Mouse (Mus musculus) kidney, postnatal 4 days (tissue): ENCODE data around the gene Dnajc25.

ENCODE experiments used
- DNase-seq, 2 experiments: peaks; one replicate each; pipeline ENCODE4 v3.0.0; 2021; ENCODE audit warnings: mixed read lengths in 2 of 2

Dnajc25 gene

DNA sequence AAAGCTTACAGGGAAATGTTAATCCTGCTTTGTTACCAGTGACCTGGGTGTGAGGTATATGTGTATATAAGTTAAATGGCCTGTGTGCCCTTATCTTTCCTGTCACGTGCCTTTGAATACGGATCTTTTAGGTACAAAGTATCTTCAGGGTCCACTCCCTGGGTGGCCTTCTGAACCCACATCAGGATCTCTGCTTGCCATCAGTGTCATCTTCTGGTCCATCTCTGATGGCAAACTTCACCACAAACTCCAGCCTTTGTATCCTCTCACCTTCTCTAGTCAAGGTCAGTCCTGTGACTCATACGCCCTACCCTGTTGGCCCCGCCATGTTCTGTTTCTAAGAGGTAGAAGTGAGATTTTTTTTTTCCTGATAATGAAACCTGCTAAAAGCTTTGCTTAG is at the start of gene Dnajc25:
Dnajc25 (plus strand) TSS at position 301 of the 400 bp plus-strand sequence.
- no peak for DNase-seq

DNA sequence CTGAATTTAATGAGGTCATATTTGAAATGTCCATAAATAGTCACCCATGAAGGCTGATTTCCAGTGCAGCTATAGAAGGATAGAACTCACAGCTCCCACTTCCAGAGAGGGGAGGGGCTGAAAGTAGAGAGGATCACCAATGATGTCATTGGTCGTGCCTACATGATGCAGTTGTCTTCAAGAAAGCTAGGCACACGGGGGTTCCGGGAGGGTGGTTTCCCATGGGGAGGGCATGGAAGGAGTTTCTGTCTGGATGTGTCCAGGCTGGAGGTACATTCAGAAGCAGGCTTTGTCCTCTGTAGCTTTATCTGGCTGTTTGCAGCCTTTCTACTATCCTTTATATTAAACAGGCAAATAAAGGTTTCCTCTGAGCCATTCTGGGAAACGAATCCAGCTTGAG is 46.5 kb upstream of the Dnajc25 start:
- no peak for DNase-seq

DNA sequence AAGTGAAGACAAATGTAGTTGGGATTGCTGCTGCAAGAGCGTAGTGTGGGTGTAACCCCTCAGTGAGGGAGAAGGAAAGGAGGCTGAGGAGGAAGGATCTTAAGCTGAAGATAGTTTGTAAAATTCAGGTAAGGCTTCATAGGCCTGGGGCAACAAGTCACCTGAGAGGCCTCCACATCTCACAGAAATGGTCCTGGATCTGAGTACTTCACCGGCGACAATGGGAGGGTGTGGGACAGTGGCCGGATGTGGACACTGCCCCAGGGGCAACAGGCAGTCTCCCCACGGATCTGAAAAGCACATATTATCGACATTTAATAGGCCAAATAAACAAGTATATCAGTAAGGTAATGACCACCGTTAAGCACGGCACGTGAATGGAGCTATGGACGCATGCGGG is 42.2 kb upstream of the Dnajc25 start:
- no peak for DNase-seq

DNA sequence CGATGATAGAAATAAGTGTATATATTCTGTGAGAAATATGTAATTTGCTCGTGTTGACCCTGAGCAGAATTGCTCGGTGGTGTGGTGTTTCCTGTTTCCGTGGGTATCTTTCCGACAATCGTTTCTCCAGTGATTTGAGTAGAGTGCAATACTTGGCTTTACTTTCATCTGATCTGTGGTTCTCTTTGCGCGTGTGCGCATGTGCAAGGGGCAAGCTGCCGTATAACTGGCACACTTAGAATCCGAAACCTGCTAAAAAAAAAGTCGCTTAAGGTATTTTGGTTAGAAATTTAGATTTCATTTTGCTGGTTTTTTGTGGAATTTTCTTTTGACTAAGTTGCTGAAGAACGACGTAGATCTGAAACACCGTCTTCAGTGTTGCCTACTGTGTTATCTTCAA is 33.1 kb upstream of the Dnajc25 start:
- no peak for DNase-seq

DNA sequence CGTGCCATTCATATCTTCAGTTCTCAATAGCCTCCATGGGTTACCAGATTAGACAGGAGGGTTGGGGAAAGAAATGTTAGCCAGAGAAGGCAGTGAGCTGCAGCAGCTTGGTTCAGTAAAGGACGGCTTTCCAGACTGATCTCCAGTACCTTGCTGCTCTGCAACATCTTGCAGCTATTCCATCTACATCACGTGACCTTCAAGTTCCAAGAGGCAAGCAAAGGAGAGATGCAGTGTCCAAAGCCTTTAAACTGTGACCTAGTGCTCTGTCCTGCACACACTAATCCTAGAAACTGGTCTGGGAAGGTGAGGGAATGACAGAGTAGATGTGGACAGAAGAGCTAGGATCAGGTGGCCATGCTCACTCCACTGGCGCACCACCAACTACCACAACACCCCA is 31.6 kb upstream of the Dnajc25 start:
- no peak for DNase-seq

DNA sequence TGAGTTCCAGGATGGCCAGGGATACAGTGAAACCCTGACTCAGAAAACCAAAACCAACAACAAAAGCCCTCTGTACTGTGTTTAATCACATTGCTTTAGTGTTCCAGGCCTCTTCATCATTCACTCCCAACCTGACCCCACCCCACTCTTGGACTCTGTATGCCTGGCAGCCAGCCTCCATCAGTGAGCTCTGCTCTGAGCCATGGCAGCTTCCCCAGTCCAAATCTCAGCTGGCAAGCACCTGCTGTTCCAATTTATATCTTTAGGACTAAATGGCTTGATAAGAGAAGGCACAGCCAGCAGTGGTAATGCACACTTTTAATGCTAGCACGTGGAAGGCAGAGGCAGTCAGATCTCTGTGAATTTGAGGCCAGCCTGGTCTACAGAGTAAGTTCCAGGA is 29.7 kb upstream of the Dnajc25 start:
- no peak for DNase-seq

DNA sequence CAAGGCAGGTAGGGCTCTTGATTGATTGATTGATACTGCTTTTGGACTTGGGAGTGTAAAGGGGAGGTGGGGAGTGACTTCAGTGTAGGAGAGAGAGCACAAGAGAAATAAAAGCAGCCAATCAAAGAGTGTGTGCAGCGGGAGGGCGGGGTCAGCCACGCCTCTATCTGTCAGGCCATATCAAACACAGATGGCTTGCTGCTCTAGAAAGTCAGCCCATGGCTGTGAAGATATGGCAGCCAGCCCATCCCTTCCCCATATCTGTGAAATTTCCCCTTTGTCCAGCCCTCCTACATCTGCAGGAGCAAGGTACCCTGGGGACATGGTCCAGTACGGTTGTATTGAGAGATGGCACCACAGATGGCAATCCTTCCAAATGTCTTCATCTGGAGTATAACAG is 24.2 kb upstream of the Dnajc25 start:
- no peak for DNase-seq

DNA sequence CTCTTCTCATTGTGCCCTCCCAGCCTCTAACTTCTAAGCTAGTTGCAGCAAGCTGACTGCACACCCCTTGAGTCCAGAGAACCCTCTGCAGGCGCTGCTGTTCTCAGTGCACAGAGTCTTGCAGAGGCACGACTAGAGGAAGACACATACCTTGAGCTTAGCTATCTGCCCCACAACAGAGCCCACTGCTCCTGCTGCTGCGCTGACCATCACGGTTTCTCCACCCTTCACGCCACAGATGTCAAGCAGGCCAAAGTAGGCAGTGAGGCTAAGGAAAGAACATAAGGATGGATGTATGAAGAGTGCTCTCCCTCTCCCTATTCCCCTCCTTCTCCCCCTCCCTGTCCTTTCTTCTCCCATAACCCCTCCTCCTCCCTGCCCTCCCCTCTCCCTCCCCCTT is 19.2 kb upstream of the Dnajc25 start:
- no peak for DNase-seq

DNA sequence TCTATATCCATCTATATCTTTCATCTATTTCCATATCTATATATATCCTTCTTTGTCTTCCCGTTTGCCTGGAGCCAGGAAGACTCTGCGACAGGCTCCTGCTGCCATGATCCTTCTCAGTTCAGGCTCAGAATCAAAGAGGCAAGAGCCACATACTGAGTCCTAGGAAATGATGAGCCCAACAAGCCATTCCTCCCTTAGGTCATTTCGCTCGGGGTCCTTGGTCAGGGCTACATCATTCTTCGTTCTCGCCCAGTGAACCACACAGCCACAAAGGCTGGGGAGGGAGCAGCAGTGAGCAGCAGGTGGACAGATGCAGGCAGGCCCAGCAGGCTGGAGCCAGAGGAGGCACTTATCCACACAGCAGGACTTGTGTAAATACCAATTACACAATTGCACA is 13.4 kb upstream of the Dnajc25 start:
- no peak for DNase-seq

DNA sequence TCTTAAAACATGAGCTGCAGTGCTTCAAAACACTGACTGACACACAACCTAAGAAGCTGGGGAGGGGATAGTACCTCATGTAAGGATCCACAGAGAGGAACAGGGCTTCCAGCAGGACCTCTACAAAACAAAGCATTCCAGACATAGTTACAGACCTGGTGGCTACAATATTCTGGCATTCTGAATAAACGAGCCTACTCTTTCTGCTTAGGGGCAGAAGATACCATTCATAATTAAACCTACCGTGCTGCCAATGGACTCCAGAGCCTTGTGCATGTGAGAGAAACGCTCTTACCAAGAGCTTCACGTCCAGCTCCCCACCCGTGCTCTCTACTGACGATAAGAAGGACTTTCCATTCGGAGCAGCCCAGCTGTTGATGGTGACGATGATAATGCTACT is 12.1 kb upstream of the Dnajc25 start:
- DNase-seq = no peak

DNA sequence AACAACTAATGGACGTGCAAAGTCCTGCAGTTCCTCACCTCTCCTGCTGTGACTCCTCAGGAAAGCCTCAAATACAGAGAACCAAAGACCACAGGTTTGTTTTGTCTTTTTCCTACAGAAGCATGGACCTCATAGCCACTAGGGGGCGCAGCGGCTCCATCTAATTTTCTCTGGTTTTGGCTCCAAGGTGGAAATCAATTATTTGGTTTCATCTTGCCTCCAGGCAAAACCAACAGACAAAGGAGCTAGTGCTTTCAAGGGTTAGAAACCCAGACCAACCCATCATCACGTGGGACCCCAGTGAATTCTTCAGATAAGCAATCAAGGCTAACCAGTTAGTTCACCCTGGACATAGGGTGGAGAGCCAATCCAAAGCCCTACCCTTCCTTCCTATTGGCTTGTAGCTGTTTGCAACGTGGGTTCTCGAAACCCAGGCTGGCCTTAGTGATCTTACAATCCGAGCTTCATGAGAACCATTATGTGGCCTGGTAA is 9.7 kb upstream of the Dnajc25 start:
- DNase-seq = peak; percentile 89 to 90

DNA sequence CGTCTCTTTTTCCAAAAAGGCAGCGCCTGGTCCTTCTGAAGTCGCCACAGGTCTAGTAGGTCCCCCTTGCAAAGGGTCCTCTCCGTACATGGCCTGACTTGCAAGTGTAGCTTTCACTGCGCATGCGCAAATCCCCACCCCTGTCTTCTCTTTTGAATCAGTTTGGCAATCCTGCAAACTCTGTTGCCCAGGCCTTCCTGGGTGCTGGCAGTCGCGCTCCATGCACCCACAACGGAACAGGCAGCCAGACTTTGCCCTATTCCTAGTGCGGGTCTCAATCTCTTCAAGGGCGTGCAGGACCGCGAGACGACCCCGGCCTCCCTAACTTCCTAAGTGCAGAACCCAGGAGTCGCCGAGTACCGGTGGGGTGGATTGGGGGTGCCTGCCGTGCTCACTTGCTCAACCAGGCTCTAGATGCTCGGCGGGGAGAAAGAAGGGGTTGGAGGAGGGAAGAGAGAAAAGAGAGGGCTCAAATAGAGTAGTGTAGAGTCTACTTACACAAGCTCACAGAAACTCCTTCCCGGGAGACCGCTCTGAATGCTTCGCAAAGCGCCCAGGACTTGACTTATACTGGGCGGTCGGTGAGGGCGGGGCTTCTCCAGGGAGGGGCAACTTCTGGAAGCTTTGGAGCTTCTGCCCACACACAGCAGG is 8.2 kb upstream of the Dnajc25 start, which contains the start of gene Ptgr1:
Ptgr1 (minus strand) TSS at position 580 of the 651 bp plus-strand sequence.
- DNase-seq = peak; percentile 88 to 93

DNA sequence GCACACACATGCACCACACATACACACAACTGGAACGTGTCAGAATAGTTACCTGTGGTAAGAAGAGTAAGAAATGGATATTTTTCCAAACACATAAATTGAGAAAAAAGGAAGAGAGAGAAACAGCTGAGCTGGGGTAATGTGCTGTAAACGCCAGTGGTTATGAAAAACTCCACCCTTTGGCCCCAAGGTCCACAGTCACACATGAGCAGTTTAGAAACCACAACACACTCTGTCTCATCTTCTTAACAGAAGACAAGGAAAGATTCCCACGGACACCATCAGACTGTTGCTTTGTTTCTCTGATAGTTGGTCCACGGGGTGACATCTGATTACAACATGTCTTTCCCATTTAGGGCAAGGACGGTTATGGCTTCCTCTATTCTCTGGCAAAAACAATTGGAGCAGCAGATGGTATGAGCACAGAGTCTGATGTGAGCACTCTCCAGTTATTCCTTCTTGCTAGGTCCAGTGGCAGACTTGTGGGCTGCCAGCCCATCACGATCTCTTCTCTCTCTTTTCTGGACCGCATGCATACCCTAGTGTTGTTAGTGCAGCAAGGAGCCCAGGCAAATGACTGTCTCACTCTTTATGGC is 5.5 kb upstream of the Dnajc25 start:
- DNase-seq = no peak

DNA sequence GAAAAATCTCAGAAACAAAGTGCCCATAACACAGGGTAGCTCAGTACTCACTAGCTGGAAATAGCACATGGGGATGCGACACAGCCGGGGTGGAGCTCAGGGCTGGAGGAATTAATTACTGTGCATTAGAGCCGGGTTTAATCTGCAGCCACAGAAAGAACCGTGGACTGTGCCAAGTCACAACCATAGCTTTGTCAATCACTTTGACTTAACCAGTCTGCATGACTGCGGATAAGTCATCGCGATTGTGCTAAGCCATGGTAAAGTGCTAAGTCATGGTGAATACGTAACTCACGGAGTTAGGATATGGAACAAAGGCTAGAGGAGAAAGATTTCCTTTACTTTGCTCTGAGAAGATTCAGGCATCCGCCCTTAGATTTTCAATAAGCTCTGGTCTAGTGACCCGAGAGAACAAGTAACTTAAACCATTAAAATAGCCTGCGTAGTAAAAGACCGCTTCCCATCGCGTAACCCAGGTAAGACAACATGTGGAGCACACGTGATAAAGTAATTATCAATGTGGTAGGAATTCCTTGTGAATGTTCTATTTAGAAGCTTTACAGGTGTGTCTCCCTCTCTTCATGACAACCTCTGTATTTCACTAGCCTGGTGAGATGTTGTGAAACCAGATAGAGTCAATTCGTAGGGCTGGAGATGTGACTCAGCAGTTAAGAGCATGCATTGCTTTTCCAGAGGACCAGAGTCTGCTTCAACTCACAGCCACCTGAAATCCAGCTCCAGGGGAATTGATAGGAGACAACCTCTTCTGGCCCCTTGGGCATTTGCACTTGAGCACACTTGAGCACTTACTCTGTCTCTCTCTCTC is 4.0 kb upstream of the Dnajc25 start:
- no peak for DNase-seq

DNA sequence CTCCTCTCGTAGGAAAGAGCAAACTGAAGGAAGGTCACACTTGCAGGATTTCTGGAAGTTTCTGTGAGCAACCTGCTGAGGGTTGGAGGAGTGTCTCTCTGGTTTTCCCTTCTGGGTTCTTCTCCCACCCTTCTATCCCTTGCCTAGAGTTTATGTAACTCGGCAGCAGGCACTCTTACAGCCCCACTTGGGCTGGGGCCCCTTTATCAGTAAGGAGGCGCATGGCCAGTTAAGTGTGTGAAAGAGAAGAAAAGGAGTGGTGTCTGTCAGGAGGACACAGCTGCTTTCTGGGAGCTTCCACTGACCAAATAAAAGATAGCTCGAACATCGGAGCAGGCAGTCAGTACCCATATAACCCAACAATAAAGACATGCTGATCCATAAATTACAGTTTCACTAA is 2.7 kb upstream of the Dnajc25 start:
- no peak for DNase-seq

DNA sequence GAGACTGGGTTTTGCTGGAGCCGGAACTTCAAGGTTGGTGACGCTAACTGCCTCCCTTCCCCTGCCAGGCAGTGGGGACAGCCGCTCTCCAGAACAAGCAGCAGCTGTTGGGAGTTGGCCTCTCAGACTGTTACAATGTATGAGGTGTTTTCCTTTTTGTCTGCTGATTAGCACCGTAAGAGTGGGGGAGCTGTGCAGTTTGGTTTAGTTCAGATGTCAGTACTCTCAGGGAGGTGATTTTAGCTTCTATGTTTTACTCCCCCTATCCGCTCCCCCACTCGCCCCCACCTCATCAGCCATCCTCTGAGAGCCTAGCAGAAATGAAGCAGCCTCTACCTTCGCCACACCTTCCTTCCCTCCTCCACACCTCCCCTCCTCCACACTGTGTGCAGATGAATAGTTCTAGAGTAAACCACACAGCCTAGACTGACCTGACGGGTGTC is 410 bp downstream of the Dnajc25 start:
- peak; percentile 42 to 60 for DNase-seq

DNA sequence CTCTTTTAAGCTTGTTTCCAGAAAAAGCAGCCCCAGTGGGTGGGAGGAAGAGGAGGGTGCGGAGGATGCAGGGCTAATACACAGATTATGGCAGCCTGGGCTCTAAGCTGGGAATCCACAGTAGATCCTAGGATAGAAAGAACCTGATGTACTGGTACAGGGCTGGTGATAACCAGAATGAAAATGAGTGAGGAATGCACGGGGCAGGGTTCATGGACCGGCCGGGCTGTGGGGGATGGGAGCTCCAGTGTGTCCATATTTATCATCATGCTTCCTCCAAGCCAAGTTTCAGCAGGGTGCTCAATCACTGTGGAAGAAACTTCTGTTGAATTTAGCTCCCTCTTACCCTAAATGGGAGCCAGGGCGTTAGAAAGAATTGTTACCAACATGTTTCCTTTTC is 2.2 kb downstream of the Dnajc25 start:
- DNase-seq = peak; percentile 45 to 69

DNA sequence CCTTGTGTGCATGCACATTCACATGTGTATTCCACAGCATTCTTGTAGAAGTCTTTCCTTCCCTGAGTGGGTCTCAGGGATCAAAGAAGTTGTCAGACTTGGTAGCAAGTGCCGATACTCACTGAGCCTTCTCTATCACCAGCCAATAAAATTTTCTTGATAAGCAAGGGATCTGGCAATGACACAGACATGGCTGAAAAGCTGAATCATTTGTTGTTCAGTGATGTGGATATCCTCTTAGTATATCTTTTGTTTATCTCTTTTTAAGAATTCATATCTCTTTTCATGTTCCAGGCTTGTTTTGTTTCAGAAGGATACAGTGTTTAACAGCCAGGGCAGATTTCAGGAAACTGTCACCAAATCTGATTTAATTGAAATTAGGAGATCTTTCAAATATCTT is 3.8 kb downstream of the Dnajc25 start:
- DNase-seq = no peak

DNA sequence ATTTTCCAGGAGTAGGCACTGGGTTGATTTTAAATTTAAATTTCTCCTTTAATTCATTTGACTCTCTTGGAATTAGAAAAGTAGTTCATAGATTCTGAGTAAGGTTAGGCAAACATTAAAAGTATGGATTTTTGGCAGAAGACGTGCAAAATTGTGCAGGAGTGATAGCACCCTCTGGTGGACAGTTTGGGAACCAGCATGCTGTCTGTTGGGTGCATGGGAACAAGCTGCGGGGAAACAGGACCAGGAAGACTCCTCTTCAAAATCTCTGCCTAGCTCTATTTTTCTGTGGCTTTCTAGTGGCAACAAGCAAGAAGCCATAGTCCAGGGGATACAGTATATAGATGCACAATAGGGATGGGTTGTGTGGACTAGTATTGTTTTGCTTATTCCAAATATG is 4.8 kb downstream of the Dnajc25 start:
- peak; percentile 85 to 87 for DNase-seq

DNA sequence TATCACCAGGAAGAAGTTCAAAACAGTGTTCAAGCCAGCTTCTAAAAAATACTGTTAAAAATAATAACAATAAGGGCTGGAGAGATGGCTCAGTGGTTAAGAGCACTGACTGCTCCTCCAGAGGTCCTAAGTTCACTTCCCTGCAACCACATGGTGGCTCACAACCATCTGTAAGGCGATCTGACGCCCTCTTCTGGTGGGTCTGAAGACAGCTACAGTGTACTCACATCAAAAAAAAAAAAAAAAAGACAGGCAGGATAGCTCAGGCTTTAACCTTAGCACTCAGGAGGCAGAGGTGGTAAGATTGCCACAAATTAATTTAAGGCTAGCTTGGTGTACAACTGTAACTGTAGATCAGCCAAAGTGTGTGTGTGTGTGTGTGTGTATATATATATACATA is 5.8 kb downstream of the Dnajc25 start:
- peak; percentile 19 to 48 for DNase-seq

DNA sequence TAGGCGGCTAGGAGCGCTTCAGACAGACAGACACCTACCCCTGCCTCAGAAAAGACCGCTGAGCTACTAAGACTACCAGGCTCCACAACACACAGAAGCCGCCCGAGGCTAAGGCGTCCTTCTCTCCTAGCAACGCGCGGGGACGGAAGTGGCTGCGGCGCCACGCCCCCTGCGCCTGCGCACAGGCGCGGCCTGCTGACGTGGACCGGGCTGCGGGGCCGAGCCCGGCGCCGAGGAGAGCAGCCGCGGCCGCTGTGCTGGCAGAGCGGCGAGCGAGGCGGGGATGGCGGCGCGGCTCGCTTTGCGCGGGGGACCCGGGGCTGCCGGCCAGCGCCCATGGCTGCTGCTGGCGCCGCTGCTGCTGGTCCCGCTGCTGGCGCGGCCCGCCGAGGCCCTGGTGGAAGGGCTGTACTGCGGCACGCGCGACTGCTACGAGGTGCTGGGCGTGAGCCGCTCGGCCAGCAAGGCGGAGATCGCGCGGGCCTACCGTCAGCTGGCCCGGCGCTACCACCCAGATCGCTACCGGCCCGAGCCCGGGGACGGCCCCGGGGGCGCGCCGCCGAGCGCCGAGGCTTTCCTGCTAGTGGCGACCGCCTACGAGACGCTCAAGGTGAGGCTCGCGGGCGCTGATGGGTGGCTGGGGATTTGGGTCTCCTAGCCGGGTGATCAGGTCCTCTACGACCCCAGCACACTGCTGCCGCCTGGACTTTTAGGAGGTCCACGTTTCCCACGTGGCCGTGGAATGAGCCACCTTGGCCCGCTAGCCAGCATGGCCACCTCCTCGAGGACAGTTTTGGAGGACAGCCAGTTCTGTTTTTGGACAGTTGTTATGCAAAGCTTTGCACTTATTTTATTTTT is 8.3 kb downstream of the Dnajc25 start, which contains the start of gene Gm20503:
Gm20503 (plus strand) TSS at position 263 of the 858 bp plus-strand sequence.
- peak; percentile 92 to 96 for DNase-seq

DNA sequence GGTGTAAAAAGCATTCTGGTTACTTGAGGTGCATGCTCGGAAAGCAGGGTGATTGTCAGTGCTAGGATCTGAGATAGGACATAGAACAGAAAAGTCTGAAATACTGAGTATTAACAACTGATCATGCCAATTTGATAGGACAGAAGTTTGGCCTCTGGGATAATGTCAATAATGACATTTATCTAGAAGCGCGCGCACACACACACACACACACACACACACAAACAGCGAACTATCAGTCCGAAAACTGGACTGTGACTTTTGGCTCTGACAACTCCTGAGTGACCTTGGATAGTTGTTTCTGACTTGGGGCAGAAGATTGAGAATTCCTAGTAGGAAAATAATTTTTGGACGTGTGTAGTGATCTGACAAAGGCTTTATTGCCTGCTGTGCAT is 8.9 kb downstream of the Dnajc25 start:
- DNase-seq = no peak

DNA sequence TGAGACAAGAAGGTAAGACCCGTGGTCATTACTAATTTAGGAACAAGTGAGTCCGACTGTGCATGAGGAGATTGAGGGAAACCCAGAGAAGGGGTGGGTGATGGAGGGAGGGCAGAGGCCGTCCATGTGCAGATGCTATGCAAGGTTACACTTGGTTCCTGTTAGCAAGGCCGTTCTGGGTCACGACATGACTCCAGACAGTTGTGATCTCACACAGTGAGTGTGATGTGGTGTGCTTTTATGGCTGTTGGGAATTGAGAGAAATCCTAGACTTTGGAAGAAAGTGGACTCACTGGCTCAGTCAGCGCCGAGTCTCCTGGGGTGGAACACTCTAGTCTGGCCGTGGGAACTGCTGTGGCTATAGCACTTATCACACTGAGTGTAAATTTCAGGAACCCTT is 11.3 kb downstream of the Dnajc25 start:
- no peak for DNase-seq
